Mouse (Mus musculus) lung, adult 2 months (tissue): ENCODE data around the gene Kdm4d. TPM values are rescaled to one million over a fixed set of nuclear protein-coding genes. Genes with fewer than 3 reads are reported as not detected.
"Not testable (repeated sequence)": the region's sequence is repeated elsewhere in the genome, so short reads cannot be mapped to it uniquely, and the experiment has no call there.

Experiments
- DNase-seq: peaks from one replicate; pipeline ENCODE4 v3.0.0; 2022
- H3K4me1 ChIP-seq: fragments of 200-500 bp; 2 replicates; pipeline ENCODE4 v1.6.1; 2011; ENCODE audit warnings: low read length; ENCODE audit not compliant: control insufficient read depth, insufficient read depth
- H3K4me3 ChIP-seq: fragments of 200-500 bp; replicated peaks from 2 replicates; pipeline ENCODE3; 2011; ENCODE audit warnings: low read depth, mild to moderate bottlenecking, control low read depth, low read length; ENCODE audit errors: extremely low read depth
- CTCF ChIP-seq: fragments of 200-500 bp; IDR thresholded peaks from 2 replicates; pipeline ENCODE4 v1.5.1; 2011; ENCODE audit warnings: mild to moderate bottlenecking, low read length, control low read depth; ENCODE audit not compliant: insufficient read depth
- POLR2A ChIP-seq: fragments of 200-500 bp; IDR thresholded peaks from 2 replicates; pipeline ENCODE4 v1.6.1; 2011; ENCODE audit warnings: low read depth, mild to moderate bottlenecking, control low read depth, low read length, borderline replicate concordance; ENCODE audit errors: extremely low read depth
- WGBS: fragments of 180-500 bp; shearing (Covaris S2); methylation state at CpG from one replicate; pipeline ENCODE4 v1.1.7; 2018; 5-methylcytosine and 5-hydroxymethylcytosine counted together
- polyA plus RNA-seq: library from polyadenylated mRNA; depleted of rRNA; stranded (reverse); fragments of >200 nt; gene quantifications from 2 replicates; pipeline ENCODE4 v1.2.3, GENCODE M21; 2012

The Kdm4d gene
- polyA plus RNA-seq, 1 experiment: 0.21 TPM

DNA sequence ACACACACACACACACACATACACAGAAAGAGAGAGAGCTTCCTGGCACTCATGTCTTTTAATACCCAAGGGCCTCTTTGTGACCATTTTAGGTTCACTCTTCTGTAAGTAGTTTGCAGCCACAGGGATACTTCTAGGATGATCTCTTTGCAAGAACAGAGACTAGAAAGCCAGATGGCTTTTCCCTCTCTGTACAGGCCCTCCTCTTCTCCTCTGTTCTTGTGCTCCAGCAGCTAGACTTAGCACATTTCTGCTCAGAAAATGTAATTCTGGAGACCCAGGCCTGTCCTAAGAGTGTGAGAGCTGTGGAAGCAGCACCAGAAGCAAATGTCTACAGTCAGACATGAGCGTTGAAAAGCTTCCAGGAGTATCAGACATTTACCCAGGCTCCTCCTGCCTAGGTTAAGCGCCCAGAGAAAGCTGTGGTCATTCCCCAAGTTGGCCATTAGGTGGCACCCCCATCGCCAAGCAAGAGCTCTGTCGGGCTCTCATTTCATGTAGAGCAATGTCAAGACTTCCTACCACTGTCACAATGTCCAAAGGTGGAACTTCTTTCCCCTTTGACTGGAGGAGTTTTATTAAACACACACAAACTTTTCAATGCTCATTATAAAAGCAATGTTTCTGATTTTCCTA is 23.2 kb upstream of the Kdm4d start:
- WGBS: 2% methylated on average over 4 of the region's 4 CpGs

DNA sequence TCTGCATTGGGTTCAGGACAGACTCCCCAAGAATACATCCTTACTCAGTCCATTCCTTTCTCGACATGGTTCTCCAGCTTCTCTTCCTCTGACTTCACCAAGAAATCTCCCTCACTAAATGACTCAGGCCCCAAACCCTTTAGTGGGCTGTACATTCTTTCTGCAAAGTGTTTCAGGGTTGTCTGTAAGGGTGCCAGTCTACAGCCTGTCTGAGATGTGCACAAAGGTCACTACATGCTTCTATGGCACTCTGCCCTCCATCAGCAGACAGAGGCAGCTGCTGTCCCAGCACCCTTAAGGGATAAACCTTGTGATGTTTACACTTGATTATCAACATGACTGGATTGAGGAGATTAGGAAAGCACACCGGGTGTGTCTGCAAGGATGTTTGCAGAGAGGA is 21.4 kb upstream of the Kdm4d start:
- no peak overlapping the region for H3K4me3 ChIP-seq
- no peak for DNase-seq
- H3K4me1 ChIP-seq: peaks cover 4% of the 10 kb centered on the region
- no peak for TF ChIP-seq CTCF
- TF ChIP-seq POLR2A: no peak
- WGBS: 40% methylated on average over 2 of the region's 2 CpGs

More for the DNA sequence above, 23.2 kb upstream of the Kdm4d start:
- Histone ChIP-seq H3K4me3 (no peak overlapping the region), H3K4me1 (peaks cover 4% of the 10 kb centered on the region)
- DNase-seq: peak; percentile 75
- TF ChIP-seq POLR2A: no peak
- peak; percentile 87 for TF ChIP-seq CTCF

DNA sequence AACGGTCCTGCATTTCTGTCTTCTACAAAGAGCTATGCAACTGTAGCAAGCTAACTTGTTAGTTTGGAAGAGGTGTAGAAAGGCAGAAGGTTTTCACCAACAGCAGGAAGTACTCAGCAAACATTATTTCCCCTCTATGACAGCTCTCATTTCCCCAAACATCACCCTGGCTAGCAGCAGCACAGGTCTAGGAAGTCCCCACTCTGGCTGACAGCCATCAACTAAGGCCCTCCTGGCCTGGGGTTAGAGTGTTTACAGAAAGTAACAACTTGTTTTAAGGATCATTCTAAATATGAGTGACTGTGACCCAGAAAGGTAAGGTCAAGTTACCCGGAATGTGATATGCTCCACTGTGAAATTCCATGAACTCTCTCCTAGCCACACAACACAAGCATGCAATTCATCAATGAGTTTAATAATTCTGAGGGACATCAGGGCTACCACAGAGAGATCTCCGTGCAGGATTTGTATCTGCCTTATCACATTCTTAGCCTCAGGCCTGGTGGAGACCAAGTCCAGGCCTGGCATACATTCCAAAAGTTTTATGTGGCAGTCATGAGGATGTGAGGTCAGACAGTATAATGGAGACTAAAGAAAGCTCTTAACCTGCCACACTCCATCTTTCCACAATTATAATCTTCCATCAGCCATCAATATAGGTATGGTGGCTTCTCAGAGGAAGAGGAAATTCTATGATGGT is 20.8 kb upstream of the Kdm4d start:
- H3K4me3 ChIP-seq: no peak overlapping the region
- TF ChIP-seq POLR2A: no peak
- DNase-seq: no peak
- 26% methylated on average over 3 of the region's 3 CpGs for WGBS
- H3K4me1 ChIP-seq: peaks cover 4% of the 10 kb centered on the region

DNA sequence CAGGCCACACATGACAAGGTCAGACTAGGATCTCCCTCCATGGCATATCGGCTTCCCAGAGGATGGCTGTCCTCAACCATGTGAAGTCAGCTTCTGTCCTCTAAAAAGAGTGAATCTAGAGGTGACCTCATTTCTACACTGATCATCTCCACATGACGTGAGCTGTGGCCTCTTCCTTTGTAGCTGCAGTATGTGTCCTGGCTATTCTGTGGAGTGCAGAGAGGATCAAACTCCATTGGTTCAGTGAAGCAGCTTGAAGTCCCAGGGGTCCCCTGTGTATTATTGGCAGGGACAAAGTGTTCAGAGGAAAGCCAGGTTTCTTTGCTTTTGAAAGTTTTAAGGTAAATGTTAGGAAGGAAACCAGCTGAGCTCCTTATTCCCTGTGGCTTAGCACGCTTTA is 17.8 kb upstream of the Kdm4d start:
- TF ChIP-seq POLR2A (no peak), CTCF (no peak)
- WGBS: 84% methylated on average over 3 of the region's 3 CpGs
- Histone ChIP-seq H3K4me1 (peaks cover 4% of the 10 kb centered on the region), H3K4me3 (no peak overlapping the region)
- DNase-seq: no peak

DNA sequence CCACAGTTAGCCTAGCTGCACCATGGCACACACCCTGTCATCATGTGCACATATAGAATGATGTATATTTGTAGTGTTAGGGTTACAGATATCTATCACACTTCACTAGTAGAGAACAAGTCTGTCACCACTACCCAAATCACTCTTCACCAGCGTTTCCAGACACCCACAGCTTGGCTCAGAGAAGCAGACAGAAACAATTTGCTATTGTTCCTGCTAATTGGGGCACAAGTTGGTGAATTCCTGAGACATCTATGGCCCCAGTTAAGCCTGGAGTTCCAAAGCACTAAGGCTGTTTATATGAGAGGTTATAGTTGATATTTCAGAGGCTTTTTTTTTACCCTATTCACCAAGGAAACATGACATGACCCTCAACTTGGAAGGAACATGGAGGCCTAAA is 17.0 kb upstream of the Kdm4d start:
- Histone ChIP-seq H3K4me1 (peaks cover 4% of the 10 kb centered on the region), H3K4me3 (no peak overlapping the region)
- TF ChIP-seq POLR2A (no peak), CTCF (no peak)
- 60% methylated on average over 1 of the region's 1 CpGs for WGBS
- no peak for DNase-seq

GRCm38 (mm10) chr9:14512633-14513445 is 12.6 kb upstream of the Kdm4d start:
- Histone ChIP-seq H3K4me3 (no peak overlapping the region), H3K4me1 (no peaks in the 10 kb centered on the region)
- peak; percentile 56 for TF ChIP-seq CTCF
- no peak for TF ChIP-seq POLR2A
- peak; percentile 19 for DNase-seq
- WGBS: 67% methylated on average over 9 of the region's 9 CpGs

DNA sequence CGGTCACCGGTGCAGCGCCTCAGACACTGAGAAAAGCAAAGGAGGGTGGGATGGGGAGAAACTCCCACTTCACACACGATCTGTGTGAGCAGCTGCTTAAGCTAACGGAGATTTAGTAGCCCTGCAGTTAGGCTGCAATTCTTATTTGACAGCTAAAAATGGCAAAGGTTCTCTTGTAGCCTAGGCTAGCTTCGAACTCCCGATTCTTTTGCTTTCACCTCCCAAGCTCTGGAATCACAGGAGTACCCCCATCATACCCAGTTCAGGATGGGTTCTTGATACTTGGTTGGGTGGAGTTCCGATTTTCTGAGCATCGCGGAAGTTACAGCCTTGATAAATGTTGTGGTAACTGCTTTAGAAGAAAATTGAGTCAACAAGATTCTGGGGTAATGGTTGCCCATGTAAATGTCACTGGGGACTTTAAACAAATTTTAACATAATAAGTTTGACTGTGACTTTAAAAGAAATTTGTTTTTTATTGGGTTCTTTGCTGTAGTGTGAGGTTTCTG is 688 bp upstream of the Kdm4d start:
- no peak for TF ChIP-seq POLR2A
- TF ChIP-seq CTCF: no peak
- no peaks in the 10 kb centered on the region for H3K4me1 ChIP-seq
- H3K4me3 ChIP-seq: peak overlapping the region; percentile 94
- WGBS: 3% methylated on average over 10 of the region's 10 CpGs
- DNase-seq: no peak

DNA sequence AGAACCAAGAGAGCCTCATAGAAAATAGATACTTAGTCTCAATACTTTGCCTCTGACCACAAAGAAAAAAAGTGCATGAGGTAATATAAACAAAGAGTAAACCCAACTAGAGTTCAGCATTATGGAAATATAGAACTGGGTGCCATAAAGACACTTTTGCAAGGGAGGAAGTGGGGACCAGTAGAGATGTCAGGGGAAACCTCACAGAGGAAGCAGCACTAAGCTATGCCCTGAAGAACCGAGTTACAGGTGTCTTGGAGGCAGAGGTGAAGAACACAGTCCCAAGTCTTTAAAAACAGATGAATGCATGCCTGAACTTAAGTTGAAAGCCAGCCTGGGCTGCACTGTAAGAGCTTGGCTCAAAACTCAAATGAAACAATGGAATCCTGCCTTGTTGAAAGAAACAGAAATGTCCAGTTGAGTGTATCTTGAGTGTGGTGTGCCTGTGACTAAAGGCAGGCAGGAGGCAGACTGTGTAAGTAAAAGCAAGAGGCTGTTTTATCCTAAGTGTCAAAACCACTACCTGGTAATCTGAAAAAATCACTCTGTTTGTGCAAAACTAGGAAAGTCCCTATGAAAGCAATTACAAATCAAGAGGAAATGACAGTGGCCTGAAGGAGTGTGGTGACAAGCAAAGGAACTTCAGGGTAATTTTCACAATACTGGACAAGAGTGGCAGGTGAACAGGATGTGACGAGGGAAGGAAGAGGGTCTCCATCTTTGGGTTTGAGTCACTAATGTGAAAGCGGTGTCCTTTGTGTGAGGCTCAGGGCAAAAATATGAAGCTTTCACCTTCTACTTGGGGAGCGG is 1.2 kb downstream of the Kdm4d start:
- H3K4me3 ChIP-seq: no peak overlapping the region
- TF ChIP-seq POLR2A (no peak), CTCF (no peak)
- 72% methylated on average over 4 of the region's 4 CpGs for WGBS
- H3K4me1 ChIP-seq: no peaks in the 10 kb centered on the region
- no peak for DNase-seq

- not testable (repeated sequence) for H3K4me1 ChIP-seq, H3K4me3 ChIP-seq, DNase-seq
- WGBS: 78% methylated on average over 12 of the region's 12 CpGs
Observed at GRCm38 (mm10) chr9:14463668-14464067, 36.6 kb downstream of the Kdm4d start.

- WGBS: 79% methylated on average over 1 of the region's 1 CpGs
- not testable (repeated sequence) for DNase-seq, H3K4me3 ChIP-seq, H3K4me1 ChIP-seq
Observed at GRCm38 (mm10) chr9:14462536-14462935, 37.7 kb downstream of the Kdm4d start.
